Mouse (Mus musculus): Measurements from ENCODE around the gene Tsks. TPM values are rescaled to one million over a fixed set of nuclear protein-coding genes. Genes with fewer than 3 reads are reported as not detected.

Gene Tsks
- polyA plus RNA-seq, 1 experiment from 2014 or later, result 0.13 TPM

- H3K36me3 ChIP-seq (ENCODE audit: insufficient read depth, low read length), result peaks cover 86% of the 10 kb centered on the region
- no peaks in the 10 kb centered on the region for H3K9me3 ChIP-seq (replicated peaks; ENCODE audit: low read length)
- 95% methylated on average over 12 of the region's 12 CpGs for WGBS
- H3K27ac ChIP-seq, result no peak overlapping the region
- no peak overlapping the region for H3K4me3 ChIP-seq (replicated peaks; ENCODE audit: low read depth, low read length)
- TF ChIP-seq CTCF (IDR thresholded peaks at IDR 0.05; ENCODE audit: low read depth), result no peak
- H3K4me1 ChIP-seq (replicated peaks; ENCODE audit: insufficient read depth, low read length), result 0 out of 2 replicates have a peak, but pooled peaks cover 3% of the 10 kb centered on the region
- no peak overlapping the region for H3K9ac ChIP-seq (ENCODE audit: low read depth, low read length)
- H3K27me3 ChIP-seq (ENCODE audit: insufficient read depth, low read length), result no peaks in the 10 kb centered on the region
- no peak for DNase-seq (ENCODE audit: low spot score)
- no peak for ATAC-seq (replicated peaks; ENCODE audit: low FRiP score, low read depth)
- no peak overlapping the region for H3K4me2 ChIP-seq (ENCODE audit: low read length)
These were observed 63.5 kb downstream of the Tsks start for GRCm38 (mm10) chr7:45006503-45006902.

- TF ChIP-seq CTCF (IDR thresholded peaks at IDR 0.05; ENCODE audit: low read depth), result no peak
- no peak overlapping the region for H3K4me3 ChIP-seq (replicated peaks; ENCODE audit: low read depth, low read length)
- DNase-seq (ENCODE audit: low spot score) (no peak), ATAC-seq (replicated peaks; ENCODE audit: low FRiP score, low read depth) (no peak)
- H3K9me3 ChIP-seq (replicated peaks; ENCODE audit: low read length), result no peaks in the 10 kb centered on the region
- H3K36me3 ChIP-seq (ENCODE audit: insufficient read depth, low read length), result peaks cover 85% of the 10 kb centered on the region
- H3K27ac ChIP-seq, result no peak overlapping the region
- no peak overlapping the region for H3K9ac ChIP-seq (ENCODE audit: low read depth, low read length)
- WGBS, result 95% methylated on average over 29 of the region's 29 CpGs
- H3K4me2 ChIP-seq (ENCODE audit: low read length), result no peak overlapping the region
- no peaks in the 10 kb centered on the region for H3K27me3 ChIP-seq (ENCODE audit: insufficient read depth, low read length)
- H3K4me1 ChIP-seq (replicated peaks; ENCODE audit: insufficient read depth, low read length), result 0 out of 2 replicates have a peak, but pooled peaks cover 3% of the 10 kb centered on the region
These were observed 64.1 kb downstream of the Tsks start for GRCm38 (mm10) chr7:45007141-45007540.

Other genes with a start within 250 kb of the Tsks start
- not detected in 2 replicates for gene Izumo2, start 234.5 kb upstream of the Tsks start, polyA plus RNA-seq (2015; fragmentation: Nextera tagmentation; extraction: Ambion mirVana)
- 45.3 and 49.3 TPM in 2 replicates for gene Vrk3, start 194.8 kb upstream of the Tsks start, polyA plus RNA-seq (2015; fragmentation: Nextera tagmentation; extraction: Ambion mirVana)
- 0.87 and 0.89 TPM in 2 replicates for gene Zfp473, start 192.2 kb upstream of the Tsks start, polyA plus RNA-seq (2015; fragmentation: Nextera tagmentation; extraction: Ambion mirVana)
- 57.6 and 62.4 TPM in 2 replicates for gene Nup62, start 127.1 kb upstream of the Tsks start, polyA plus RNA-seq (2015; fragmentation: Nextera tagmentation; extraction: Ambion mirVana)
- gene Il4i1, start 126.8 kb upstream of the Tsks start, polyA plus RNA-seq (2015; fragmentation: Nextera tagmentation; extraction: Ambion mirVana), result 0.88 and 1.0 TPM in 2 replicates
- gene Atf5, start 126.5 kb upstream of the Tsks start, polyA plus RNA-seq (2015; fragmentation: Nextera tagmentation; extraction: Ambion mirVana), result 4.2 and 5.3 TPM in 2 replicates
- 108 and 111 TPM in 2 replicates for gene Akt1s1, start 94.2 kb upstream of the Tsks start, polyA plus RNA-seq (2015; fragmentation: Nextera tagmentation; extraction: Ambion mirVana)
- 78.0 and 87.0 TPM in 2 replicates for gene Tbc1d17, start 94.1 kb upstream of the Tsks start, polyA plus RNA-seq (2015; fragmentation: Nextera tagmentation; extraction: Ambion mirVana)
- gene Pnkp, start 86.1 kb upstream of the Tsks start, polyA plus RNA-seq (2015; fragmentation: Nextera tagmentation; extraction: Ambion mirVana), result 34.0 and 36.4 TPM in 2 replicates
- 377 and 412 TPM in 2 replicates for gene Ptov1, start 73.4 kb upstream of the Tsks start, polyA plus RNA-seq (2015; fragmentation: Nextera tagmentation; extraction: Ambion mirVana)
- gene Med25, start 50.5 kb upstream of the Tsks start, polyA plus RNA-seq (2015; fragmentation: Nextera tagmentation; extraction: Ambion mirVana), result 91.4 and 97.8 TPM in 2 replicates
- 19.9 and 21.1 TPM in 2 replicates for gene Fuz, start 47.1 kb upstream of the Tsks start, polyA plus RNA-seq (2015; fragmentation: Nextera tagmentation; extraction: Ambion mirVana)
- 55.8 and 55.9 TPM in 2 replicates for gene Ap2a1, start 13.7 kb upstream of the Tsks start, polyA plus RNA-seq (2015; fragmentation: Nextera tagmentation; extraction: Ambion mirVana)
- gene Cpt1c, start 31.6 kb downstream of the Tsks start, polyA plus RNA-seq (2015; fragmentation: Nextera tagmentation; extraction: Ambion mirVana), result 13.2 and 13.7 TPM in 2 replicates
- 414 and 449 TPM in 2 replicates for gene Prmt1, start 43.4 kb downstream of the Tsks start, polyA plus RNA-seq (2015; fragmentation: Nextera tagmentation; extraction: Ambion mirVana)
- gene Irf3, start 54.4 kb downstream of the Tsks start, polyA plus RNA-seq (2015; fragmentation: Nextera tagmentation; extraction: Ambion mirVana), result 73.6 and 76.0 TPM in 2 replicates
- 42.8 and 43.4 TPM in 2 replicates for gene Bcl2l12, start 55.5 kb downstream of the Tsks start, polyA plus RNA-seq (2015; fragmentation: Nextera tagmentation; extraction: Ambion mirVana)
- 25.6 and 27.3 TPM in 2 replicates for gene Scaf1, start 73.2 kb downstream of the Tsks start, polyA plus RNA-seq (2015; fragmentation: Nextera tagmentation; extraction: Ambion mirVana)
- gene Rras, start 74.8 kb downstream of the Tsks start, polyA plus RNA-seq (2015; fragmentation: Nextera tagmentation; extraction: Ambion mirVana), result 47.6 and 53.0 TPM in 2 replicates
- gene Prr12, start 109.7 kb downstream of the Tsks start, polyA plus RNA-seq (2015; fragmentation: Nextera tagmentation; extraction: Ambion mirVana), result 5.8 and 6.1 TPM in 2 replicates
- gene Nosip, start 119.2 kb downstream of the Tsks start, polyA plus RNA-seq (2015; fragmentation: Nextera tagmentation; extraction: Ambion mirVana), result 65.0 and 65.3 TPM in 2 replicates
- gene Prrg2, start 119.5 kb downstream of the Tsks start, polyA plus RNA-seq (2015; fragmentation: Nextera tagmentation; extraction: Ambion mirVana), result 44.3 and 45.1 TPM in 2 replicates
- 215 and 228 TPM in 2 replicates for gene Rcn3, start 149.0 kb downstream of the Tsks start, polyA plus RNA-seq (2015; fragmentation: Nextera tagmentation; extraction: Ambion mirVana)
- 134 and 145 TPM in 2 replicates for gene Fcgrt, start 160.6 kb downstream of the Tsks start, polyA plus RNA-seq (2015; fragmentation: Nextera tagmentation; extraction: Ambion mirVana)
- gene Rps11, start 181.2 kb downstream of the Tsks start, polyA plus RNA-seq (2015; fragmentation: Nextera tagmentation; extraction: Ambion mirVana), result 1,486 and 1,553 TPM in 2 replicates
- 1,804 and 1,959 TPM in 2 replicates for gene Rpl13a, start 185.6 kb downstream of the Tsks start, polyA plus RNA-seq (2015; fragmentation: Nextera tagmentation; extraction: Ambion mirVana)
- gene Gm45713, start 193.0 kb downstream of the Tsks start, polyA plus RNA-seq (2015; fragmentation: Nextera tagmentation; extraction: Ambion mirVana), result 0.83 and 1.3 TPM in 2 replicates
- gene Flt3l, start 193.2 kb downstream of the Tsks start, polyA plus RNA-seq (2015; fragmentation: Nextera tagmentation; extraction: Ambion mirVana), result 2.2 and 2.4 TPM in 2 replicates
- 81.3 and 88.6 TPM in 2 replicates for gene Pih1d1, start 211.1 kb downstream of the Tsks start, polyA plus RNA-seq (2015; fragmentation: Nextera tagmentation; extraction: Ambion mirVana)
- 55.4 and 62.7 TPM in 2 replicates for gene Aldh16a1, start 211.4 kb downstream of the Tsks start, polyA plus RNA-seq (2015; fragmentation: Nextera tagmentation; extraction: Ambion mirVana)
- gene Slc17a7, start 220.7 kb downstream of the Tsks start, polyA plus RNA-seq (2015; fragmentation: Nextera tagmentation; extraction: Ambion mirVana), result 0.17 TPM in 2 replicates
- gene Gfy, start 236.4 kb downstream of the Tsks start, polyA plus RNA-seq (2015; fragmentation: Nextera tagmentation; extraction: Ambion mirVana), result not detected in 2 replicates
- gene Pth2, start 237.8 kb downstream of the Tsks start, polyA plus RNA-seq (2015; fragmentation: Nextera tagmentation; extraction: Ambion mirVana), result not detected in 2 replicates

Measured in kidney, postnatal 0 days (tissue).